Mouse (Mus musculus): Measurements from ENCODE around the gene Serpinb7. TPM values are rescaled to one million over a fixed set of nuclear protein-coding genes. Genes with fewer than 3 reads are reported as not detected.

Gene Serpinb7
- polyA plus RNA-seq, 1 experiment from 2014 or later, result not detected

Other genes with a start within 250 kb of the Serpinb7 start
- not detected in 2 replicates for gene Serpinb3b, start 121.3 kb upstream of the Serpinb7 start, polyA plus RNA-seq (2014; fragmentation: Nextera tagmentation; extraction: Ambion mirVana)
- not detected in 2 replicates for gene Serpinb3c, start 121.3 kb upstream of the Serpinb7 start, polyA plus RNA-seq (2014; fragmentation: Nextera tagmentation; extraction: Ambion mirVana)
- gene Serpinb11, start 38.5 kb upstream of the Serpinb7 start, polyA plus RNA-seq (2014; fragmentation: Nextera tagmentation; extraction: Ambion mirVana), result not detected in 2 replicates
- gene Serpinb2, start 111.8 kb downstream of the Serpinb7 start, polyA plus RNA-seq (2014; fragmentation: Nextera tagmentation; extraction: Ambion mirVana), result not detected in 2 replicates
- gene Serpinb8, start 190.4 kb downstream of the Serpinb7 start, polyA plus RNA-seq (2014; fragmentation: Nextera tagmentation; extraction: Ambion mirVana), result 0.12 and 0.36 TPM in 2 replicates